Mouse (Mus musculus) gastrocnemius, postnatal 36 days (tissue): ENCODE results near the gene Mxi1. TPM values are rescaled to one million over a fixed set of nuclear protein-coding genes. Genes with fewer than 3 reads are reported as not detected.
A peak's percentile ranks its signal among the peaks of the same experiment; 100 is the strongest.

Experiments
- DNase-seq, 2 experiments: peaks; one replicate each; pipeline ENCODE4 v3.0.0; 2022
- intact Hi-C: fragments of 180-260 bp; cut with DNase I; formaldehyde crosslinking; loops from one replicate; pipeline ENCODE4 v1.15.1; 2025
- total RNA-seq, 2 experiments: library from RNA; stranded (reverse); gene quantifications; 2 replicates each; pipeline ENCODE4 v1.2.3; 2021

The Mxi1 gene
- total RNA-seq, 2 experiments from 2014 or later, result 35.9 to 47.1 TPM

DNA sequence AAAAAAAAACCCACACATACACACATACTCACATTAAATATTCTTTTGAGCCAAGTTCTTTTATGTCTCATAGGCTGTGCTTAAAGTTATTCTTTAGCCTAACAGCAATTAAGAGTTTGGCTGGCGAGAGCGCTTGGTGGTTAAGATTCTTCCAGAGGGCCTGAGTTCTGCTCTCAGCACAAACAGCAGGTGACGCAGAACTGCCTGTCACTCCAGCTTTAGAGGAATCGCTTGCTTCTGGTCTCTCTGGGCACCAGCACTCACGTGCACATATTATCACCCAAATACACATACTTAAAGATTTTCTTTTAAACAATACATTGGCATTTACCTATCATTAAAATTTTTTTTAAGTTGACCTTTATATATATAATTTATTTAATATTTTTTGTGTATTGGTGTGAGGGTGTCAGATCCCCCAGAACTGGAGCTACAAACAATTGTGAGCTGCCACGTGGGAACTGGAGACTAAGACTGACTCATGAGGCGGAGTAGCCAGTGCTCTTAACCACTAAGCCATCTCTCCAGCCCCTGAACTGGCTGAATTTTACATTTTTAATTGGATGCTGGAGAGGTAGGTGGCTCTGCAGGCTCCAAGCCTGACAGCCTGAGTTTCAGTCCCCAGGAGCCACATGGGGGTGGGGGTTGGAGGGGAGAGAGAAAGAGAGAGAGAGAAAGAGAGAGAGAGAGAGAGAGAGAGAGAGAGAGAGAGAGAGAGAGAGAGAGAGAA is 44.1 kb downstream of the Mxi1 start:
- intact Hi-C loops, result no loop called here
- DNase-seq, result no peak

DNA sequence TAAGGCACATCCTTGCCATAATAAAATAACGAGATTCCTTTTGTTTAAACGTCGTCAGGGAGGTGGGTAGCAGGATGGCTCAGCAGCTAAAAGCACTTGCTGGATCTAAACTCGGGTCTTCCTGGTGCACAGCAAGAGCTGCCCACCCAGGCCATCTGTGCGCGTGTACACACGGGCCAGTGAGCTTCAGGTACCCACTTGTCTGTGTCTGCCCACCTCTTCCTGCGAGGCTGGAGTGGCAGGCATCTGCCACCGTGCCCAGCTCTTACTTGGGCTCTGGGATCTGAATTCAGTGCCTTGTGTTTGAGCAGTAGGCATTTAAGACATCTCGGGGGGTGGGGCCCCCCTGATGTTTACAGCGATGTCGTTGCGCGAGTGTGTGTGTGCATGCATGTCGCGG is 44.7 kb downstream of the Mxi1 start:
- intact Hi-C loops, result no loop called here
- no peak for DNase-seq

DNA sequence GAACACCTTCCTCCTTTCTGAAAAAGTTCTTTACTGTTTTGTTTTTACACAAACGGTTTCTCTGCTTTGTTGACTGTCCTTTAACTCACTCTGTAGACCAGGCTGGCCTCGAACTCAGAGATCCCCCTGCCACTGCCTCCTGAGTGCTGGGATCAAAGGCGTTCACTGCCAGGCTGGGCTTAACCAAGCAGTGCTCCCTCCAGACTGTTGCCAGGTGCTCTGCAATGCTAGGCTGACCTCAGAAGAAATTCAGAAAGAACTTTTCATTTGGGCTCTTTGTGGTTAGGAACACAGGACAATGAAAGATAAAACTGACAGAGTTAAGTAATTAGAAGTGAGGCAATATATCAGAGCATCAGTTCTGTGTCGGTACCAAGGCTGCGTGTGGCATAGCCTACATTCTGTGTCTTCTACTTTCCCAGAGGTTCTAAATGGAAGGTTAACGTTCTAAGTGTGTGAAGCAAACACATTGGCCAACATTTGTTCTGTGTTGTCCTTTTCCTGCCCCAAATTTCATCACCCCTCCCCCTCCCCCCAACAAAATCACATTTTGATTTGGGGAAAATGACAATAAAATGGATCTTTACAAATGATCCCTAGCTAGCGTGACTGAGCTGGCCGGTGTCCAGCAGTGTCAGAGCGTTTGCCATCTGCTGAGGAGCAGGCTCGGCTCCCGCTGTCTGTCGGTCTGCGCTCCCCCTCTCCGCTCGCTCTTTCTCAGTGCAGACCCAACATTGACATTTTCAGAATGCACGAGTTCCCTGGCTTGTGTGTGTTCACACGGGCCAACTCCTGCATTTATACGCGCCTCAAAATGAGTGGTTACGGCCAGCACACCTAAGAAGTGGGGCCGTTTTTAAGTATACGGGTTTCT is 49.1 kb downstream of the Mxi1 start:
- intact Hi-C loops, result loop anchor here (5.0 kb wide), 1 partner anchor 347 kb away; no protein-coding TSS in a partner anchor

DNA sequence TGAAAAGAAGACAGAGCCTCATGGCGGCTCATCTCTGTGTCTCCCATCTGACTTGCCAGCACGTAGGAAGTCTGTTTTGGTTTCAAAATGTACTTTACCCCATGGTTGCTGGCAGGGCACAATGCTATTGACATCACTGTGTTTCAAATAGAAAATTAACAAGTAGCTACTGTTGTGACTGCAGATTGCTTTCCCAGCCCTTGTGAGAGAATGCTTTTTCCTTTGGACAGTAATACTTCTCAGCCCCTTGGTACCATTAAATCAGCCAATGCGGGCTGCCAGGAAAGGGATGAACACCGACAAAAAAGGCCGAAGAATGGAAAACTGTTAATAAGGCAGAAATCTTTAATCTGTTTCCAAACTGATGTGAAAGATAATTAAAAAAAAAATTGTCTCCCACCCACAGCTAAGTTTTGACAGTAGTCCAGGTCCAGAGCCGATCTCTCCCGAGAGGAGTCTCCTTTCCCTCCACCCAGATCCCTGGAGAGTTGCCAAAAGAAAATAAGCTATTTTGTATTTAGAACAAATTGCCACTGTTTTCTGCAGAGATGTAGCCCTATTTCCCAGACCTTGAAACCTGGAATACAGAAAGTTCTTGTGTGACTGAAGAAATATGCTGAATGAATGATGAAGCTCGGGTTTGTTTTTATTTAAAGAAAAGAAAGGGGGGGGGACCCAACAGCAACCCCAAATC is 50.1 kb downstream of the Mxi1 start:
- intact Hi-C loops, result loop anchor here (5.0 kb wide), 1 partner anchor 348 kb away; no protein-coding TSS in a partner anchor
- DNase-seq, result no peak

More for the DNA sequence above, 49.1 kb downstream of the Mxi1 start:
- DNase-seq, result peak; percentile 34 to 44

DNA sequence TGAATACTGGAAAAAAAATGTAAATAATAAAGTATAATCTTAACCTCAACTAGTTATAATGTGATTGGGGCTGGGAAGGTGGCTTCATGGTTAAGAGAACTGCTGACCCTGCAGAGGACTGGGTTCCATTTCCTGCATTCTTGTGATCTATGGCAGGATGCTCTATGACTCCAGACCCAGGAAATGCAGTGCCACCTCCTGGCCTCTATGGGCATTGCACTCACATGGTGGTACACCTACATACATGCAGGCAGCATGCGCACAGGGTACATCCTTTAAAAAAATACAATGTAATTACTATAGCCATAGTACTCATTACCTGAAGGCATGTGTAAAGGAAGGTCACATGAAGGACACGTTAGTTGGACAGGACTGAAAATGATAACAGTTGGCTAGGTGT is 52.6 kb downstream of the Mxi1 start:
- DNase-seq, result no peak
- intact Hi-C loops, result loop anchor here (5.0 kb wide), 1 partner anchor 351 kb away; no protein-coding TSS in a partner anchor

DNA sequence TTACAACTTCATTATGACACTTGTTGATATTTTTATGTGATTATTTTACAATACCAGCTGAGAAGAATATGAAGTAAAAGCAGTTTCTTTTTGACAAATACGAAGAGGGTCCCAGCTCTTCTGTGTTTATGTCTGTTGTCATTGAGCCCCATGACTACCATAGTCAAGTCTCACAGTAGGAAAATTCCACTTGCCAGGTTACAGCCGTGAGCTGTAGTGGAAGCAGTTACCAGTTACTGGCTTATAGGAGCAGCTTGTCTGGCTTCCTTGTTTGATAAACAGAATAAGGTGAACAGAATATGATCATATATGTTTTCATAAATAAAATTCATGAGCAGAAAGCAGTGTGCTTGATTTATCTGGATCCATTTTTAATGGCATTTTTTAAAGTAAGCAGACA is 54.2 kb downstream of the Mxi1 start:
- intact Hi-C loops, result loop anchor here (5.0 kb wide), 1 partner anchor 352 kb away; no protein-coding TSS in a partner anchor
- DNase-seq, result no peak

DNA sequence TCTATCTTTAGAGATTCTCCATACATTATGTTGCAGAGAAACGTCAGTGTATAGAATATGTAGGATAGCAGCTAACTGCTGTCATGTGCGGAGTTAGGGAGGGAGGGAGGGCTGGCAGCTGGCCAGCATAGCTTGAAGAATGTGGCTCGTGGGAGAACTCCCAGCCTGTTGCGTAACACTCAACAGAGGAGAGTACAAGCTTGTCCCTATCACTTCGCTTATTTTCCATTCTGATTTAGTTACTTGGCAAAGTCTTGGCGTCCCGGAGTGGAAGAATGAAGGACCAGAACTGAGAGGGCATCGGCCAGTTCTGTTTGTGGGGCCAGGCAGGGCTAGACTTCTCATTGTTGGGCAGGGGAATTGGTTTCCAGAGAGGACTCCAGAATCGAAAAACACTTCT is 54.6 kb downstream of the Mxi1 start:
- intact Hi-C loops, result loop anchor here (5.0 kb wide), 3 partner anchors 33 to 353 kb away; partner anchors contain the start of gene Mxi1

DNA sequence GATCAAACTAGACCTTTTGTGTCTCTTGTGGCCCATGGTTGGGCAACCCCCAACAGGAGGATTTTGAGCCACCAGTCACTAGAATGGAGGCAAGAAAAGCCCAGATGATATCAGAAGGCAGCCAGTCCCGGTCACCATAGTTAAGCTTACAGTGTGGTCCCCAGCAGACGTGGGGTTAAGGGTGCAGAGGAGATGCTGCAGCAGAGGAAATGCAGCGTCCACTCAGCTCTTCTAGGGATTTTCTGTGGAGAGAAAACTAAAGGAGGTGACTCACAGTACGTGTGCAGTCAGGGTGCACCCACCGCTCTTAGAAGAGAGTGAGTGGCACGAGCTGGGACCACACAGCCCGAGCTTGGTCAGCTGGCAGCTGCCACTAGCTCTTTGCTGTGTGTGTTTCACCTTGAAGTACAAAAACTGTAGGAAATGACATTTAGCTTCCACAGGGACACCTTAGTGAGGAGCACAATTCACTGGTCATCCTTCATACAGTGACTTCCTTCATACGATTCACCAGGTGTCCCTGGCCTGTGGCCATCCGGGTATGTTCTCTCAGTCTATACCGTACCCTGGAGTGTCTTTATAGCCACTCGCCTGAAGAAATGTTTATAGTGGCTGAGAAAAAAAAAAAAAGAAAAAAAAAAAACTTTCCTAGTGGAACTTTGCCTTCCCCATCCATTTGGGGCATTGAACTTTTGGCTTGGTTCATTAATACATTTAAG is 55.9 kb downstream of the Mxi1 start:
- intact Hi-C loops, result loop anchor here (5.0 kb wide), 2 partner anchors 34 to 54 kb away; partner anchors contain the start of gene Mxi1
- DNase-seq, result no peak

More for the DNA sequence above, 54.6 kb downstream of the Mxi1 start:
- peak; percentile 44 to 53 for DNase-seq

DNA sequence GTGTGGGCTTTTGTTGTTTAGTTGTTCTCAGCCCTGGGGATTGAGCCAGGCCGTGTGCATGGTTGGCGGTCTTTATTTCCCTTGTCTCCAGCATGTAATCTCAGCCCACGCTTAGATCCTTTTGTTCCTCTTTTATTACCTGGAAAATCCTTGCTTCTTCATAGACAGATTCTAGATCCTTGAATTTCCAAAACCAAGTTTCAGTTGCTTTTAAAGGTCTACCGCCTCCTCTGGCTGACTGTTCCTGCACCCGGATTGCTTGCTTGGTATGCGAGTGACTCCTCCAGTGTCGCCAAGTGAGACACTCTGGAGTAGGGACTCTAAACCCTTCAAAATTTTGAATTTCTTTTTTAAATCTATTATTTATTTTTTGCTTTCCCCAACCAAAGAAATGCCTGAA is 56.6 kb downstream of the Mxi1 start:
- intact Hi-C loops, result loop anchor here (5.0 kb wide), 2 partner anchors 35 to 55 kb away; partner anchors contain the start of gene Mxi1
- DNase-seq, result no peak

DNA sequence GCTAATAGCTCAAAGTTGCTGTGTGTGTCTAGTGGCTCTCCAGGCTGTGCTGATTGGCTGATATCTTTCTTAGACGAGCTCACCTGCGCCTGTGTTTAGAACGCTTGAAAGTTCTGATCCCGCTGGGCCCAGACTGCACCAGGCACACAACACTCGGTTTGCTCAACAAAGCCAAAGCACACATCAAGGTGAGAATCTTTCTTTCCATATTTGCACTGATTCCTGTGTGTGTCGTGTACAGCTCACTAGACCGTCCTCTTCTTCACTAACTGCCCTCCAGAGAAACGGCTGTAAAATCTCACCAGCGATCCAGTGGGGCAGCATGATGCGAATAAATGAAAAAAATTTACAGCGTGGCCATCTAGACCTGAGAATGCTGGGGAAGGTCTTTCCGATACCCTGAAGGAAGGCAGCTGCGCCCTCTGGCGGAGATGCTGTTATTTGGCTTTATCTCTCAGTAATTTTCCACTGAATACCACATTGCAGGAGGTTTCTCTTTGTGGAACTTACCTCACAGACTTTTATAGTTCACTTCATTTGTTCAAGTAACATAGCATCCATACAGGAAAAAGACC is 59.2 kb downstream of the Mxi1 start:
- intact Hi-C loops, result loop anchor here (1.0 to 5.0 kb wide), 3 partner anchors 37 to 121 kb away; partner anchors contain the start of gene Mxi1
- peak; percentile 55 to 71 for DNase-seq

DNA sequence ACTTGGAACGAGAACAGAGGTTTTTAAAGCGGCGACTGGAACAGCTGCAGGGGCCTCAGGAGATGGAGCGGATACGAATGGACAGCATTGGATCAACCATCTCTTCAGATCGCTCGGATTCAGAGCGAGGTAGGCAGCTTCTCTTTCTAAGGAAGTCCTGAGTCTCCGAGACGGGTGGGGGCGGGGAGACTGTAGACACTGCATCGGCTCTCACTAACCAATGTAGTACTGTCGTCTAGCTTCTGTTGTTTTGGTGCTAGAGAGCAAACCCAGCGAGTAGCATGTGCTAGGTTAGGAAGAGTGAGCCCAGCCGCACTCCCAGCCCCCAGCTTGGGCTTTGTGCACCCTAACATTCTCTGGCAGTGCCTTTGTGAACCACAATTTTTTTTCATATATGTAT is 59.9 kb downstream of the Mxi1 start:
- DNase-seq, result no peak
- intact Hi-C loops, result loop anchor here (1.0 kb wide), 1 partner anchor 122 kb away; no protein-coding TSS in a partner anchor

DNA sequence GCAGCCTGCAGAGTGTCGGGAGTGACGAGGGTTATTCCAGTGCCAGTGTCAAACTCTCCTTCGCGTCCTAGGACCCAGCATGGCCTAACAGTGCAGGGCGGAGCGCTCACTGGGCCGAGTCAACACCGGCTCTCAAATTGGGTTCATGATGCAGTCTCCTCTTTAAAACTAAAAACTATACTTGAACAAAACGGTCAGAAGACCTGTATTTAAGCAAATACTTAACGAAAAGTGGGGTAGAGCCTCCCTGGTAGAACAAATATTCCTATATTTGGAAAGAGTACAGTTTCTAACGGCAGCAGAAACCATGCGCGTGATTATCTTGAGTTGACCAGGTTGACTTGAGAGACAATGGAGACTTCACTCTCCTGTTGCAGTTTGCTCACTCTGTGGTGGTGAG is 61.3 kb downstream of the Mxi1 start, which contains the start of gene Gm10197:
Gene Gm10197 (minus strand): TSS at position 101 of the 400 bp plus-strand sequence.
- no peak for DNase-seq
- intact Hi-C loops, result no loop called here

DNA sequence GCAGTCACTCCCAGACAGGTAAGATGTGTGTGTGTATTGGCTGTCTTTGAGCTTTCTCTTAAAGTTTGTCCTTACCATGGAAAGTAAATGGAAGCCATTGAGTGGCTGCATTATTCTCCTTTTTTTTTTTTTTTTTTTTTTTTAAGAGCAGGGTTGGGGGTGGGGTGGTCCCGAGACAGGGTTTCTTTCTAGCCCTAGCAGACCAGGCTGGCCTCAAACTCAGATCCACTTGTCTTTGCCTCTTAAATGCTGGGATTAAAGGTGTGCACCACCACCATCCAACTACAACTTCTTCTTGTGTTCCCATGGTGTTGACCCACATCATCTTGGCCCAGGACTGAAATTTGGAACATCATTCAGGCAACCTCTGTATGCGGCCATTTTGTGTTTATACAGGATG is 63.3 kb downstream of the Mxi1 start:
- intact Hi-C loops, result no loop called here
- DNase-seq, result no peak

DNA sequence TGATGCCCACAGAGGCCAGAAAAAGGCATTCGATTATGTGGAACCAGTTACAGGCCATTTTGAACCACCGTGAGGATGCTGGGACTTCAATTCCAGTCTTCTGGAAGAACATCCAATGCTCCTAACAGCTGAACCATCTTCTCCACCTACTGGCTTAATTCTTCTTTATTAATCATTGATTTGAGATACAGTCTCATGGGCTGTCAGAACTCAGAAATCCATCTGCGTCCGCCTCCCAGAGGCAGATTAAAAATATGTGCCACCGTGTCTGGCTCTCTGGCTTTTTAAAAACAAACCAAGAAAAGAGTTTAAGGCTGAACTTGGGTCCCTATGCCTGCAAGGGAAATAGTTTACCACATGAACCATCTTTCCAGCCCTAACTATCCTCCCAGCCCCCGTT is 65.0 kb downstream of the Mxi1 start:
- DNase-seq, result no peak
- intact Hi-C loops, result no loop called here

DNA sequence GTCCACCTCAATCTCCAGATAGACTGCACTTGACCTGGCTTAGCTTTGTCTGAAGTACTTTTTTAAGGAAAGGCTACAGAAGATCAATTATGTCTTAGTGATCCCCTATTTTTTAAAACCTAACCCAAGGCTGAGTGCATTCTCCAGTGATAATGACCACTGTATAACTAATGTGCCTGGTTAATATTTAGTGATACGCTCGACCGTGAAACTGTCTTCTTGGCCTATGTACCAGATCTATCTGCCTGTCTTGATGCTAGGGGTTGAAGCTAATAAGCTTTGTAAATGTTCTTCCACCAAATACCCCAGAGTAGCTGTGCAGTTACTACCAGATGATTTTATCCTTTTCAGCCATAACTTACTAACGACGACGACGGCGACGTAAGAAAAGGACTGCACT is 65.5 kb downstream of the Mxi1 start:
- intact Hi-C loops, result no loop called here
- no peak for DNase-seq

DNA sequence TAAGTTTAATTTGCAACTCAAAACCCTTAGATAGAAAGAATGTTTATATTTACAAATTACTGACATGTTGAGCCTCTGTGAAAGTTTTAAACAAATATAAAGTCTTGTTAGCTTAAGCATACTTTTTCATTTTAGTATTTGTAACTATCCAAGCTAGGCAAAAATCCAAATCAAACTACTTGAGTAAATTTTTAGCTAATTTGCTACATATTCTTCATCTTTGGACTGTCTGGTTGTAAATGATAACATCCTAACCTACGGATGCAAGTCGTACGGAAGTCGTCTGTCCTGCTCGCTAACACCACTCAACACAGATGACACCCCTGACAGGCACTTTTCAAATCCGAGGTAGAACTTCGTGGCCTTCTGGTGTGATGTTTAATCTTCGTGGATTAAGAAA is 67.3 kb downstream of the Mxi1 start:
- intact Hi-C loops, result no loop called here
- DNase-seq, result no peak

DNA sequence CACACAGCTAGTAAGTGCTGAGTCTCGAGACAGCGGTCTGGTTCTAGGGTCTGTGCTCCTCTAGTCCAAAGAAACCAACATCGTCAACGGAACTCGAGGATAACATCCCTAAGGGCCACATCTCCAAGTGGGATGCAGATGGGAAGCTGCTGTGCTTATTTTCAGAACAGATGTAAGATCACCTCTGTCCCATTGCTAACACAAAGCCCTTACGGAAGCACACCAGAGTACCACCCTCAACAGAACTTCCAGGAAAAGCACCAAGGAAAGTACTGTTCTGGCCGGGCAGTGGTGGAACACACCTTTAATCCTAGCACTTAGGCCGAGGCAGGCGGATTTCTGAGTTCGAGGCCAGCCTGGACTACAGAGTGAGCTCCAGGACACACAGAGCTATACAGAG is 68.1 kb downstream of the Mxi1 start:
- intact Hi-C loops, result no loop called here

DNA sequence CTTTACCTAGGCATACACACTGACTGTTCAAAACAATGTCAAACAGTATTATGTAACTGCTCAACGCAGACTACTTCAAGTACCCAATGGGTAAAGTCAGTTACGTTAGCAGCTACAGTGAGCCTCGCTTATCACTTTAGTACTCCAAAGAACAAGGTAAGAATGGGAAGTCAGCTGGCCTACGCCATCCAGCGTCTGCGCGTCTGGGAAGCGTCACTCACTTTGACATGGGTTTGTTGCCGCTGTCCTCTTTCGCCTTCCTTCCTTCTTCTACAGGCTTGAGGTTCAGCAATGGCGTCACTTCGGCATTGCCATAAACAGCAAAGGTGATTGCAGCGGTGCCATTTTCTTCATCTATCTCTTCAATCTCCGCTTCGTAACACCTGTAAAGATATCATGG is 73.0 kb downstream of the Mxi1 start:
- no peak for DNase-seq
- intact Hi-C loops, result no loop called here

More for the DNA sequence above, 68.1 kb downstream of the Mxi1 start:
- DNase-seq, result no peak

DNA sequence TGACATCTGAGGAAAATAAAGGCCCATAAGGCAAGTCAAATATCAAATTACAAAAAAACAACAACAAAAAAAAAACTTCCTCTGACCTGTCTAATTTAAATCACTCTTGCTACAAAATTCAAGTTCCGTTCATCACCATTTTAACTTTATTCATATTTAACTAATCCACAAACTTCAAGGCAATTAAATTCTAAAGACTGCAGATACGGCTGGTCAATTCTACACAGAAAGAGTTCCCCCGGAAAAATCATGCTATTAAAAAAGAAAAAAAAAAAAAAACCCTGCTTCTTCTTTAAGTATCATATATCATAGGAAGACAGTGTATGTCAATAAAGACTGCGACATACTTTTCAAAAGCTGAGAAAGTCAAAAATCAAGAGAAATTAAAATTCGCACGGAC is 79.1 kb downstream of the Mxi1 start:
- intact Hi-C loops, result no loop called here
- DNase-seq, result no peak
